Mouse (Mus musculus) 3T3-L1 (cell line): ENCODE data around the gene Pde3a.

Experiments used
- DNase-seq: peaks from one replicate; pipeline ENCODE4 v3.0.0-alpha.2; 2015; ENCODE audit warnings: low read depth, low spot score

Pde3a gene

GRCm38 (mm10) chr6:141403943-141404342, 154.9 kb downstream of the Pde3a start:
- DNase-seq, result no peak

- DNase-seq, result no peak
Observed at GRCm38 (mm10) chr6:141404649-141405048, 155.6 kb downstream of the Pde3a start.

- no peak for DNase-seq
Observed at GRCm38 (mm10) chr6:141405496-141405895, 156.4 kb downstream of the Pde3a start.

GRCm38 (mm10) chr6:141408758-141409157, 159.7 kb downstream of the Pde3a start:
- peak; percentile 5 for DNase-seq

GRCm38 (mm10) chr6:141410836-141411235, 161.8 kb downstream of the Pde3a start:
- DNase-seq, result no peak

GRCm38 (mm10) chr6:141425114-141425513, 176.0 kb downstream of the Pde3a start:
- DNase-seq, result no peak

GRCm38 (mm10) chr6:141428587-141428986, 179.5 kb downstream of the Pde3a start:
- DNase-seq, result no peak

- peak; percentile 22 for DNase-seq
Observed at GRCm38 (mm10) chr6:141430134-141430533, 181.1 kb downstream of the Pde3a start.

- DNase-seq, result no peak
Observed at GRCm38 (mm10) chr6:141432271-141432974, 183.4 kb downstream of the Pde3a start.

- no peak for DNase-seq
Observed at GRCm38 (mm10) chr6:141433917-141434756, 185.1 kb downstream of the Pde3a start.

- DNase-seq, result no peak
Observed at GRCm38 (mm10) chr6:141435160-141435559, 186.1 kb downstream of the Pde3a start.

- DNase-seq, result no peak
Observed at GRCm38 (mm10) chr6:141439965-141440364, 190.9 kb downstream of the Pde3a start.

- peak; percentile 62 for DNase-seq
Observed at GRCm38 (mm10) chr6:141447547-141447946, 198.5 kb downstream of the Pde3a start.

GRCm38 (mm10) chr6:141448886-141449285, 199.8 kb downstream of the Pde3a start:
- DNase-seq, result no peak

GRCm38 (mm10) chr6:141455335-141455734, 206.3 kb downstream of the Pde3a start:
- no peak for DNase-seq

GRCm38 (mm10) chr6:141456591-141456990, 207.5 kb downstream of the Pde3a start:
- DNase-seq, result peak; percentile 2

GRCm38 (mm10) chr6:141470251-141470650, 221.2 kb downstream of the Pde3a start:
- DNase-seq, result no peak

- DNase-seq, result no peak
Observed at GRCm38 (mm10) chr6:141474223-141474622, 225.2 kb downstream of the Pde3a start.

GRCm38 (mm10) chr6:141474696-141475095, 225.6 kb downstream of the Pde3a start:
- DNase-seq, result no peak

- no peak for DNase-seq
Observed at GRCm38 (mm10) chr6:141485302-141486021, 236.4 kb downstream of the Pde3a start.

- DNase-seq, result peak; percentile 34
Observed at GRCm38 (mm10) chr6:141487266-141487665, 238.2 kb downstream of the Pde3a start.

GRCm38 (mm10) chr6:141488619-141489018, 239.6 kb downstream of the Pde3a start:
- DNase-seq, result peak; percentile 21
